Mouse (Mus musculus): Measurements from ENCODE around the gene Adamts20.
"Not testable (repeated sequence)": the region's sequence is repeated elsewhere in the genome, so short reads cannot be mapped to it uniquely, and the experiment has no call there.

The Adamts20 gene

DNA sequence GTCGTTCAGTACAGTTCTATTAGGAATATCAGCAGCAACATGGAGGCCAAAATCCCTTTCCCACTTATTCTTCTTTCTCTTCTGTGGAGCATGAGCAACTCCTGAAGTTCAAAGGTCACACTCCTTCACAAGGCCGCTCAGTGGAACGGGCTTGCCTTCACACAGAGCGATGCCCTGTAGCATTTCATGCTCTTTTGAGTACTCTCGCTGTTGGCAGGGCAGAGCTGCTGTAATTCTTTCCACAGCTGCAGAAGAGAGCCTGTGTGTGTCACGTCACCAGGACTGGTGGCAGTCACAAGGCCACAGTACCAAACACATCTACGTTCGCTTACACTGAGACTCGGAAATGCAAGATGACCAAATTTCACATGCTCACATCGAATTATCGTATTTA, 21.2 kb downstream of the Adamts20 start:
- DNase-seq, result no peak

DNA sequence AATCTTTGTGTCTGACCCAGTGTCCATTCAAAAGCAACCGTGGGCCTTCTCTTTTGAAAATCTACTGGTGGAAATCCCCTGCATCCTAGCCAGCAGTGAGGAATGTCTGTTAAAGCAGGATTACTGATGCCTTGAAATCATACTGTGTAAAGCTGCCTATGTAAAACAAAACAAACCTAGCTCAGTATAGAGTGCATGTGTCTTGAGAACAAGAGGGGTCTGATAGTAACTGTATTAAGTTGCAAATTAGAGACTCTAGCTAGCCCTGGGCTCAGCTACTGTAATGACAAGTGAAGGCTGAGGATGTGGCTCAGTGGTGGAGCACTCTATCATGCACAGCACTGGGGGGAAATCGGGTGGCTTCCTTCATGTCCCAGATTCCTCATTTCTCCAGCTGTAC, 22.2 kb downstream of the Adamts20 start:
- no peak for DNase-seq

DNA sequence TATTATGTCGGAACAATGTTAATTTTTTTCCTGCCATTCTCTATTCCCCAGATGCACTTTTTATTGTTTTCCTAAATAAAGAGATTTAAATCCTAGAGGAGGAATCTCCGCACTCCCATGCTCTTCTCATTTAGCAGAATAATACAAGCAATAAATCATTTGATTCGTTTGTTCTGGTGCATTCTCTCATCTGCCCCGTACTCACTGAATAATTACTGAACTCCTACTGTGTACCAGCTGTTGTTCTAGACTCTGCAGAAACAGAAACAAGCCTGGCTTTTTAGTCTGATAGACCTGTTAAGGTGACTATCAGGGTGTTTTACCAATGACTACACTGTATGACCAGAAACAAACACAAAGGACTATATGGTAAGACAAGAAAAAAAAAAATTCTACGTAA, 29.7 kb downstream of the Adamts20 start:
- no peak for DNase-seq

DNA sequence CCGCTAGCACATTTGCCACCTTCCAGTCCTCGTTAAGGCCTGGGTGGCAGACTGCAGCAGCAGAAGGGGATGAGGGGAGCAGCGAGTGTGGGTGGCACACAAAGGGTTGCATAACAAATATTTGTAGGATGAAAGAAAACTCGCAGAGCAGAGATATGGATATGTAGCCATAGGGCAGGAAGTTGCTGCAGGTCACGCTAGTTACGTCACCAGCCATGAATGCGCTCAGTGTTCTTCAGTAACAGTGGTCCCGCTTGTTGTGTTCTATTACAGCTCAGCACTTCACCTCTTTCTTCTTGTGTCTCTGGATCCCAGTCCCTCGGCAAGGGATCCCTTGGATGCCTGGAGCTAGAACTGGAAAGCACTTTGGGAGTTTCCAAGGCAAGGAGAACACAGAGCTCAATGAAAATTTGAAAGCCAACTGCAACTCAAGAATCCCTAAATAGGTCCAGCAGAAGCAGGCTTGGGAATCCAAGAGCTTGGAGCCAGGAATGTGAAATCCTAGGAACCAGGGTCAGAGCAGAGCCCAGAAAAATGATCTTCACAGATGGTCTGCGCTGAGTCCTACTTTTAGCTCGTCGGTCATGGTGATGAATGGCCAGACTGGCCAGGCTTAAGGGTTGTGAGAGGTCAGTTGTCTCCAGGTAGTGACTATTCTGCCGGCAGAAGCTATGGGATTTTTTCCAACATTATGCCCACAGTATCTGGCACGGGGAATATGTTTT, 34.4 kb downstream of the Adamts20 start:
- DNase-seq, result no peak

DNA sequence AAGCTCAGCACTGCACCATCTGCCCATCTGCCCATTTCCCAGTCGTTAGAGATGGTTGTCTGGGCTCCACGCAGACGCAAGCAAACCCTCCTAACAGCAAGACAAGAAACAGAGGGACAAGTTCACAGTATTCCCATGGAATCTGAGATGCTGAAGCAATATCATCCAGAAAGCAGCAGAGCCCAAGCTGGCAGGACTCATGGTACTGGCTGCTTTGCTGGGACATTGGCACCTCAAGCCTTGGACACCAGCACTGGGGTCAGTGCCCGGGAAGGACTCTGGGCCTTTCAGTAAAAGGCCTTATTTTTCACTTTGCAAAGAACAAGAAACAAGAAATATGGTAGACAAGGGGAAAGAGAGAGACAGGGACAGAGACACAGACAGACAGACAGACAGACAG, 36.5 kb downstream of the Adamts20 start:
- DNase-seq, result no peak

DNA sequence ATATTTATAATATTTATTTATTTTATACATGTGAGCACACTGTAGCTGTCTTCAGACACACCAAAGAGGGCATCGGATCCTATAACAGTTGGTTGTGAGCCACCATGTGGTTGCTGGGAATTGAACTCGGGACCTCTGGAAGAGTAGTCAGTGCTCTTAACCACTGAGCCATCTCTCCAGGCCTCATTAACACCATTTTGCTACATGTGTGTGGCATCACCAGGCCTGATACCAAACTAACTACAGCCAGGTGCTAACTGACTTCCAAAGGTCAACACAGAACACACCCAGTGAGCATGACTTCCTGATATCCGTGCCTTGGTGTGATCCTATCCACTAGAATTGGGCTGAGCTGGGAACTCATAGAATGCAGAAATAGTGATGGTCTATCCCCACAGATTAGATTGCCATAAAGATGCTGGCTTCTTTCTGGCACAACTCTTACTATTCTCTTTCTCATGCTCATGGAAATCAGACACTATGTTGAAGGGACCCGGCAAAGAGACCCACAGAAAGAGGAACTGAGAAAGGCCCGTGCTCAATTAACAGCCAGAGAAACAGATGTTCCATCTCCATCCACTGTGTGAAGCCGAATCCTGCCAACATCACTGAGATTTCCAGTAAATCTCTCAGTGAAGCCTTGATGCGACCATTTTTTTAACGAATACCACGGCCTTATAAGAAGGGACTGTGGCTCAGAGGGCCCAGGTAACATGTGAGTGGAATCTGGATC, 37.6 kb downstream of the Adamts20 start:
- no peak for DNase-seq

DNA sequence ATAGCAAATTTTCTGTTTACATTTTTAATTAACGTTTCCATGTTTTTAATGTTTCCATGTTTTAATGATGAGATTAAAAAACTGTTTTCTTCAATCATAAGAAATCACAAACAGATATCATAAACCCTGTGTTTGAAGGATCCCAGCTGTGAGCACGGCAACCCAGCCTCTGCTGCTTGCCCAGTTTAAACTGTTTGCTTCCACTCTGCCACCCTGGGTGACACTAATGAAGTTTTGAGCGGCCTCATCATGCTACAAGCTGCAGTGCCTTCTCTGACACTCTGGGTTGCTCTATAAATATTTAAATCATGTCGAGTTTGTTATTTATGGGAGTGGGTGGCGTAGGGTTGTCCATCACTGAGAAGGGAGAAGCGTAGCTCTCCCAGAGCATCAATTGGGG, 44.7 kb downstream of the Adamts20 start:
- no peak for DNase-seq

DNA sequence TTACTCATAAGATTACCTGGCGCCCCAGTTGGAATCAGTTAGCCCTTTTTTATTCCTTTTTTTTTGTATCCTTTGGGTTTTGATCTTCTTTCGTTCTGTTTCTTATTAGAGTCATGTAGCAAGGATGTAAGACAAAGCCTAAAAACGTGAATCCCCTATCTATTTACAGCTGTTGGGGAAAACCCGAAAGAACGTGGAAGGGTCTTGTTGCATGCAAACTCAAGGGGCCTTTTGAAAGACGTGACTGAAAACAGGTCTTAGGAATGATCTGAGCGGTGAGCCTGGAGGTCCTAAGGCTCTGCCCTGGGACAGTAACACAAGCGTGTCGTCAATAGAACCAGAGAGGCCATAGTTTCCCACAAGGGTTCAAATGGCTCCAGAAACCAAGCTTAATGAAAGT, 46.1 kb downstream of the Adamts20 start:
- no peak for DNase-seq

DNA sequence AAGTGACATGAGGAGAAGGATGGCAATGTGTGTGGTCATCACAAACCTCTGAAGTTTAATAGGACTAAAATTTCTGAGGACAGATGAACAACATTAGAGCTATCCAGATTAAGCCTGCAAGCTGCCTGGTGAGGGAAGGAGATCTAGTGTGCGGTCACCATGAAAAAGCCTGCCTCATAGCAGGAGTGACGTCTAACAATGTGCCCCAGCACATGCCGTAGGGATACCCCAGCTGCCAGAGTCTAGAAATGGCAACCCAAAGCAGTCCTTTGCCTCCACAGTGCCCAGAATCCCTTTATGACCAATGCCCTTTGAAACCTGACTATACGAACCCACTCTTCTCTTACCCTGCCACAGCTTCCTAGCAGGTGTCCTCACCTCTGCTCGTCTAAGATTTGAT, 46.8 kb downstream of the Adamts20 start:
- no peak for DNase-seq

DNA sequence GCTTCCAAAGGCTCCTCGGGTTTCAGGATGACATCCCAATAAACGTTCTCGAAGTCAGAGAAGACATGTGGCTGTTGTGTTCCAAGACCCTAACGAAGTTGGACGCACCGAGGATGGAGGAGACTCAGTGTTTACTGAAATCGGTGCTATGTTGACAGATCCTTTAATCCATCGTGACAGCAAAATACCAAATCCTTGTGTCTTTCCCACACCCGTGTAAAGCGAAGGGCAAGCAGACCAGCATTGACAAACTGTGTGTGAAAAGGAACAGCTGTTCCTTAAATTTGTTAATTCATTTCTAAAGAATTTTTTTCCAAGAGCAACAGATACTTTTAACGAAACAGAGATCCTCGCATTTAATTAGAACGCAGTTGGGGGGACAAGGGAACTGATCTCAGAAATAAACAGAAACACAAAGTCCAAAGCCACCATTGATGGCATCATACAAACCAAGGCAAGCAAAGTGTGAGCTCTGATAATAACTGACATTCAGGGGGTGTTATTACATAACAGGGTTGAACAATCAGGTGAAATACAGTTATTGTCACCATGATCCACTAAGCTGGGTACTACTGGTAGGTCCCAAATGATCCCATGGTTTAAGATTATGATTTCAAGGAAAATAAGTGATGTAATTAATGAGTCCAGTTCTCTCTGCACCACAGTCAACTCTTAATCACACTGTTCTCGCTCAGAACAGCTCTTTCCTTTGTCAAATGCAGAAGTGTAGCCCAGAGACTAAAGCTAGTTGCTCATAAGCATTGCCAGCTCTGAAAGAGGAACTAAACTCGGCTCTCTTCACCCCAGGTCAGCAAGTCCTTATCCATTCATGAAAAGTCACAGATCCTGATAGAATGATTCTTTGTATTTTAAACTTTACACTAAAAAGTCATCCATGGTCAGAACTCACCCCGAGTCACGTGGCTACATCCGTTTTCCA, 47.7 kb downstream of the Adamts20 start:
- no peak for DNase-seq

DNA sequence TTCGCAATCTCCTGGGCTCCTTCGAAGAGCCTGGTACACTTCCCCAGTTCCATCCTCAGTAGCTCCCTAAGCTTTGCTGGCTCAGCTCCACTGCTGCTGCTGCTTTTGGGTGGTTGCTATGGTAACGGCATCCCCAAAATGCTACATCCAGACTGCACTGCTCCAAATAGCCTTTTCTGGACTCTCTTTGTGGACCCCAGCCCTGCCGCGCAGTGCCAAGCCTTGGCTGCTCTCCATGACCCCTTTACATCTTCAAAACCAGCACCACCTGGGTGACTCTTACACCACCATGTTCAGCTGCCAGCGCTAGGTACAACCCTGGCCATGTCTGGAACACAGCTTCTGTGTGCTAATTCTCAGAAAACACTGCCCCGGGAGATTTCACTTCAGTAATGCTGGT, 55.4 kb downstream of the Adamts20 start:
- no peak for DNase-seq

DNA sequence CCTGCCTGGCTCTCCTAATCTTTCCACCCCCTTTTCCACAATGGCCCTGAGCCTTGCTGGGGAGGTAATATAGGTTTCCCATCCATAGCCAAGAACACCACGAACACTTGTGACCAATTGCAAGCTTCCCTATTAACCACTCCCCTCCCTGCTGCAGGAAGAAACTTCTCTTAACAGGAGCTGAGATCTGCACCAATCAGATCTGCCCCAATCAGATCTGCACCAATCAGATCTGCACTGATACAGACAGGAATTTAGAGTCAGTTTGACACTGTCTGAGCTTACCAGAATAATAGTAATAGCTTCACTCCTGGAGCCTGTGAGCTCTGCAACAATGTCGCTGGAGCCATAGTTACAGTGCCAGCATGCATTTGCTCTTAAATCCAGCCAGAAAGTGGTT, 58.9 kb downstream of the Adamts20 start:
- no peak for DNase-seq

DNA sequence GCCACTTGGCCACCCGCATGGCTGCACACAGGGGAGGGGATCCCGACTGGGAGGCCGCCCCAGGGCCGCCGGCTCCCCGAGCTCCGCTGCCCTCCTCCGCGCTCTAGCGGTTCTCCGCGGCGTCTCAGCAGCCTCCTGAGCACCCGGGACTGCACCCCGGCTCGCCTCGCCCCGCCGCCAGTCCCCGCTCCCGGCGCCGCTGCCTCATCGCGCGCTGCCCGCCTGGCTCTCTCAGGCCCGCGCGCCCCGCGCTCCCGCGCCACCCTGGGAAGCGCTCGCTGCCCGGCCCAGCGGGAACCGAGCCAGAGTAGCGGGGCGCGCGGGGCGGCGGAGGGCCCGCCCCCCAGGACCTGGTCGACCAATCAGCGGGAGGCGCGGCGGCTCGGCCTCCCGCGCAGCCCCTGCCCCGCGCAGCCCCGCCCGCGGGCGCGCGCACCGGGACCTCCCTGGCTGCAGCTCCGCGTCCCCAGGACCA, 61.1 kb downstream of the Adamts20 start:
- peak; percentile 10 to 13 for DNase-seq

DNA sequence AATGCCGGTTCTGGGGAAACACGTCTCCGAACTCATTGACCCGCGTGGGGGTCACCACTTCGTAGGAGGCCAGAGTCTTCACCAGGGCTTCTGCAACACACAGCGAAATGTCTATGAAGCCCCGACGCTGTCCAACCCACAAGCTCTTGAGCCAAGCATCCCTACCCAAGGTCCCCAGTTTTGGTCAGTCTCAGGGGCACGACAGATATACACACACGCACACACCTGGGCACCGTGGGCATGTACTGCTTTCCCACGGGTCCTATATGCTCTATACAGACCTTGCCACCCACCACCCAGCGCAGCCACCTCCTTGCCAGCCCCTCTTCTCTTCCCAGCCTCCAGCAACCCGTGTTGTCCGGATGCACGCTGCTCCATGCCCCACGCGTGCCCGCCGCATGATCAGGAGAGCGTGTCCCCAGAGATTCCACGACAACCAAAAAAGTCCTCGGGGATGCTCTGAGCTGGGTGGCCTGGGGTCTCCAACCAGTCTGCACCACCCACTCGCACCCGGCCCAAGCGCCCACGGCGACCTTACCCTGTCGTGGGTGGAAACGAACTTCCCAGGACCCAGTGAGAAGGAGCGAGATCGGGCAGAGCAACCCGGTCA, 61.7 kb downstream of the Adamts20 start:
- no peak for DNase-seq

DNA sequence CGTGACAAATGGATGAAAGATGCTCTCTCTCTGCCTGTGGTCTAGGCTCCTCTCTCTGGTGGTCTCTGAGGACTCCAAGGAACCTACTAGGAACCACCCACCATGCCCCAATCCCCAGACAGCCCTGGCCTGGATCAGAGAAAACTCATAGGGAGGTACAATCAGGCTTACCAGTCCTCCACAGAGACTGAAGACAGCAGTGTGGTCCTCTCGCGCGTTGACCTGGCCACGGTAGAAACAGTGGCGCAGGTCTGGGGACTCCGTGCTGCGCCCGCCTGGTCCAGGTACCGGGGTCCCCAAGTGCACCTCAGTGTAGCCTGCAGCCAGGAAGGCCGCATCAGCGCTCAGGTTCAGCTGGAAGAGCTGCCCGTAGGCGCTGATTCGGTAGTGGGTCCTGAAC, 62.2 kb downstream of the Adamts20 start:
- DNase-seq, result no peak

DNA sequence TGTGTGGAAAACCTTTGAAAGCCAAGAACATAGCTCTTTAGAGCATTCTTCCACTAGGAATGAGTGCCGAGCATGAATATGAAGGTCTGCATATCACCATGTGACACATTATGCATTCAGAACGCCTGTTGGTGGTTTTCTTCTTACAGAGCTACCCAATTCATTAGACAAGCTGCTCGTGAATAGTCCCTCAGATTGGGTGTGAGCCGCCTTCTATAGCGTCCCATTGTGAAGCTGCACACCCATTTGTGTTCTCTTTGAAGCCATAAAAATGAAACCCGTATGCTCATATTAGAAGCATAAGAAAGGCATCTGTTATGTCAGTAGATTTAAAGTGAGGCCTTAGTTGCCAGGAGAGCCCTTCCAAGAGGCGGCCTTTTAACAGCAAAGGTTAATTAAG, 72.5 kb downstream of the Adamts20 start:
- no peak for DNase-seq

DNA sequence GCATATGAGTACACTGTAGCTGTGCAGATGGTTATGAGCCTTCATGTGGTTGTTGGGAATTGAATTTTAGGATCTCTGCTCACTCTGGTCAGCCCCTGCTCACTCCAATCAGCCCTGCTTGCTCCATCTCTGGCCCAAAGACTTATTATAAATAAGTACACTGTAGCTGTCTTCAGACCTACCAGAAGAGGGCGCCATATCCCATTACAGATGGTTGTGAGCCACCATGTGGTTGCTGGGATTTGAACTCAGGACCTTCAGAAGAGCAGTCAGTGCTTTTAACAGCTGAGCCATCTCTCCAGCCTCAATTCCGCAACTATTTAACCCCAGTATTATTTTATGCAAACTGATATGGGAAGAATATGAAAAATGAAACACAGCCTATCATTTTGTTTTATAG, 75.1 kb downstream of the Adamts20 start:
- not testable (repeated sequence) for DNase-seq

DNA sequence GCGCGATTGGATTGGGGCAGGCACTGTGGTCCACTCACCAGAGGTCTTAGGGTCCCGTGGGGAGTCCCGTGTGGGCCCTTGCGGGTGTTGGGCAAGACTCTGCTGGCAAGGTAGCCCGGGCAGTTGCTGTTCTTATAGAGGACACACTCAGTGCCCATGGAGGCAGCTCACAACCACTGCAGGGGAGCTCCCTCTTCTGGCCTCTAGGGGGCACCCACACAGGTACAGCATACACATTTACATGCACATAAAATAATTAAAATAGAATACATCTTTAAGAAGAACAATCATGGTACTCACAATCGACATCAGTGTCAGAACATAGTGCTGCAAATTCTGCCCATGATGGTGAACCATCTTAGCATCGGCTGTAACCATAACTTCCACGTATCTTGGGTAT, 85.8 kb downstream of the Adamts20 start:
- no peak for DNase-seq

DNA sequence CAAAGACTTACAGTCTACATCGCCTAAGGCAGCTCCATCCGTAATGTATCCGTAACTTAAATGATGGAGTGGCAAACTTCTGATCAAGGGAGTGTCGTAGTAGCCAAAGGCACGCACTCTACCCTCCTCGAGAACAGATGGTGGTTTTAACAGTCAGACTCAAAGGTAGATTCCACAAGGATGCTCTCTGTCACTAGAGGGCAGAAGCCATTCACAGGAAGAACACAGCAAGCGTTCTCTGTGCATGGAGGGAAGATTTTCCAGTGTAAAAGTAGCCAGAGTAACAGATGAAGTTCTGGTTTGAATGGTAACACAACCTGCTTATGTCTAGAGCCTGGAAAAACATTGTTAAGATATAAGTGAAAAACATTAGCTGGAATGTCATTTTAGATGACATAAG, 92.7 kb downstream of the Adamts20 start:
- no peak for DNase-seq

DNA sequence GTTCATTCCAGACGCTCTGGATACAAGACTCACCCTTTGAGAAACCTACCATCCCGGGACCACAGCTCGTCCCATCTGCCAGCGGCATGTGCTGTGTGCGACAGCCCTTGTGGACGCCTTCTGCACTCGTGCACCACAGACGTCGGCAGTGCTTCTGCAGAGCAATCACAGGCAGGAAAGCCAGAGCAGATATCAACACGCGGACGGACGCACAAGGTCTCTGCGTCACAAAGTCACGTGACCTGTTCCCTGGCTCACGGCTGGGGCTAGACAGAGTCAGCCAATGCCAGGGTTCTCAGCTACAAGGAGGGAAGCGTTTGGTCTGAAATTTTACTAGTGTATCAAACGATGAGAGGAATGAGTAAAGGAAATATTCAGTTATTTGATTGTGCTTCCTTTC, 116.2 kb downstream of the Adamts20 start:
- no peak for DNase-seq

DNA sequence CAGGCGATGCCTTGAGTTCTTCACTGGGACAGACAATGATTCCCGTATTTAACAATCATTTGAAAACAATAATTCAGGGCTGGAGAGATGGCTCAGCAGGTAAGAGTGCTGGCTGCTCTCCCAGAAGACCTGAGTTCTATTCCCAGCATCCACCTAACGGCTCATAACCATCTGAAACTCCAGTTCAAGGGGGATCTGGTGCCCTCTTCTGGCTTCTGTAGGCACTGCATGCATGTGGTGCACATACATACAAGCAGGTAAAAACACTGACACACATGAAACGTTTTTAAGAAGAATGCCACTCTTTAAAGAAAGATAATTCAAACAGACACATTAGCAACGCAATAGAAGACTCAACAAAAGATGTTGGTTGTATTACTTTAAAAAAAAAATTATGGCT, 120.9 kb downstream of the Adamts20 start:
- no peak for DNase-seq

DNA sequence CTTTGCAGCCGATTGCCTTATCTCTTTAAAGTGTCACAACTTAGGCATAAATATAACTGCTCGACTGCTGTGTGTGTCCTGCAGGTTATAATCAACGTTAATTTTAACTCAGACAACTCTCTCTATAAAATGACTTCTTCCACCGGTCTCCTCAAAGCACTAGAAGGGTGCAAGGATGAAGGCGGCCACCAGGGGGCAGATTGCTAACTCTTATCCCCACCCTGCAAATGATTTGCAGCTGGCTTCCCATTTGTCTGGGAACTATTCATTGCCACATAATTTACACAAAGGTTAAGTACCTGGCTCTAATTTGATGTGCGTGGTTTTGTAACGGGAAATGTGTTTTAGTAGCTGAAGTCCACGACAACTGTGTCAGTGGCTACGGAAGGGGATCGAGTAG, 122.9 kb downstream of the Adamts20 start:
- DNase-seq, result peak; percentile 58

DNA sequence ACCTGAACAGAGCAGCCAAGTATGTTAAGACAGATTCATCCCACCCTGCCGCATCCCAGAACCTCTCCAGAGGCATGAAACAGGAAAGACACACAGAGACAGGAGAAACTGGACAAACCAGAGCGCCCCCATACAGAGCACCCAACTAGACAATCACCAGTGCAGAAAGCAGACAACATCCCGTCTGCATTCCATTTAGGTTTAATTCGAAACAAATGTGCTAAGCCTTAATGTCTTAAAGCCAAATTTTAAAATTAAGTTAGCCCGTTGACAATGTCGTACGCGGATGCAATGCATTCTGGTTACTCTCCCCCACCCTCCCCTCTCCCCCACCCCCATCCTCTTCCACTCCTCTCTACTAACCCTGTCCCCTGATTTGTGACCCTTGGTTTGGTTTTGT, 126.2 kb downstream of the Adamts20 start:
- DNase-seq, result no peak

Measured in lung, adult 18-20 months (tissue).